Mouse (Mus musculus) limb, embryonic 11.5 days (tissue): Measurements from ENCODE around the gene Mat2a. TPM values are rescaled to one million over a fixed set of nuclear protein-coding genes. Genes with fewer than 3 reads are reported as not detected.

Source experiments
- ATAC-seq: fragments of 200-750 bp; cut with Nextera tagmentation; 2 replicates; pipeline ENCODE4 v1.8.0; 2017; ENCODE audit warnings: low read depth; ENCODE audit not compliant: insufficient number of reproducible peaks, low FRiP score, low TSS enrichment
- DNase-seq: peaks from one replicate; pipeline ENCODE4 v3.0.0-alpha.2; 2015; ENCODE audit warnings: low spot score
- H3K27ac ChIP-seq: fragments of 300-500 bp; sonication (generic); replicated peaks from 2 replicates; pipeline ENCODE4 v1.5.1; 2014; ENCODE audit warnings: low read depth, mild to moderate bottlenecking, low read length
- H3K27me3 ChIP-seq: fragments of 300-500 bp; sonication (generic); 2 replicates; pipeline ENCODE4 v1.6.1; 2014; ENCODE audit warnings: mild to moderate bottlenecking, low read length, mixed read lengths; ENCODE audit not compliant: control insufficient read depth, insufficient read depth
- H3K36me3 ChIP-seq: fragments of 300-500 bp; sonication (generic); 2 replicates; pipeline ENCODE4 v1.6.1; 2014; ENCODE audit warnings: mild to moderate bottlenecking, low read length, moderate library complexity, mixed read lengths; ENCODE audit not compliant: control insufficient read depth, insufficient read depth
- H3K4me1 ChIP-seq: fragments of 300-500 bp; sonication (generic); 2 replicates; pipeline ENCODE4 v1.6.1; 2014; ENCODE audit warnings: low read length, mixed read lengths; ENCODE audit not compliant: control insufficient read depth, insufficient read depth
- H3K4me2 ChIP-seq: fragments of 300-500 bp; sonication (generic); 2 replicates; pipeline ENCODE4 v1.6.1; 2014; ENCODE audit warnings: low read depth, mild to moderate bottlenecking, moderate library complexity; ENCODE audit not compliant: severe bottlenecking
- H3K4me3 ChIP-seq: fragments of 300-500 bp; sonication (generic); 2 replicates; pipeline ENCODE4 v1.5.1; 2014; ENCODE audit warnings: low read depth, low read length
- H3K9ac ChIP-seq: fragments of 300-500 bp; sonication (generic); 2 replicates; pipeline ENCODE4 v1.6.1; 2014; ENCODE audit warnings: mild to moderate bottlenecking, low read length
- H3K9me3 ChIP-seq: fragments of 300-500 bp; sonication (generic); 2 replicates; pipeline ENCODE4 v1.6.1; 2016; ENCODE audit warnings: low read length; ENCODE audit not compliant: control insufficient read depth
- WGBS: fragments of 180-500 bp; shearing (Covaris S2); extraction: QIAGEN DNeasy Blood & Tissue Kit; methylation state at CpG from one replicate; pipeline ENCODE4 v1.1.7; 2014; 5-methylcytosine and 5-hydroxymethylcytosine counted together
- polyA plus RNA-seq: library from polyadenylated mRNA; unstranded; fragments of >200 nt; fragmentation: Nextera tagmentation; extraction: Ambion mirVana; gene quantifications from 2 replicates; pipeline ENCODE4 v1.2.1, GENCODE M21; 2014

Mat2a gene
- polyA plus RNA-seq, 1 experiment from 2014 or later, result 490 TPM

GRCm38 (mm10) chr6:72415964-72416772 is 23.2 kb downstream of the Mat2a start:
- Histone ChIP-seq H3K27ac (no peak overlapping the region), H3K4me1 (peaks cover 4% of the 10 kb centered on the region; the same call in 1 of the 2 replicates), H3K4me2 (no peak overlapping the region), H3K9ac (no peak overlapping the region; the same call in 1 of the 2 replicates), H3K4me3 (no peak overlapping the region), H3K27me3 (no peaks in the 10 kb centered on the region), H3K9me3 (no peaks in the 10 kb centered on the region), H3K36me3 (peaks cover 10% of the 10 kb centered on the region; the same call in 1 of the 2 replicates)
- WGBS, result 87% methylated on average over 7 of the region's 7 CpGs
- DNase-seq (no peak), ATAC-seq (no peak)

GRCm38 (mm10) chr6:72415181-72415580 is 24.2 kb downstream of the Mat2a start:
- ATAC-seq, result no peak
- H3K4me1 ChIP-seq, result peaks cover 4% of the 10 kb centered on the region; the same call in 1 of the 2 replicates
- no peaks in the 10 kb centered on the region for H3K9me3 ChIP-seq
- H3K4me2 ChIP-seq, result peak overlapping the region; percentile 79
- DNase-seq, result no peak
- H3K9ac ChIP-seq, result peak overlapping the region; percentile 82; the same call in 1 of the 2 replicates
- H3K4me3 ChIP-seq, result peak overlapping the region; percentile 80
- no peak overlapping the region for H3K27ac ChIP-seq
- 82% methylated on average over 5 of the region's 5 CpGs for WGBS
- H3K27me3 ChIP-seq, result no peaks in the 10 kb centered on the region
- H3K36me3 ChIP-seq, result peaks cover 8% of the 10 kb centered on the region; the same call in 1 of the 2 replicates

GRCm38 (mm10) chr6:72414076-72414756 is 25.1 kb downstream of the Mat2a start, which contains the start of gene Ggcx:
TSS of gene Ggcx (plus strand) at chr6:72414308.
- Histone ChIP-seq H3K27me3 (no peaks in the 10 kb centered on the region), H3K9me3 (no peaks in the 10 kb centered on the region), H3K4me2 (peak within 1 kb of the TSS; percentile 79), H3K4me1 (peaks cover 4% of the 10 kb centered on the region; the same call in 1 of the 2 replicates), H3K36me3 (peaks cover 8% of the 10 kb centered on the region; the same call in 1 of the 2 replicates), H3K9ac (peak within 1 kb of the TSS; percentile 82), H3K4me3 (peak within 1 kb of the TSS; percentile 80), H3K27ac (no peak within 1 kb of the TSS)
- 2% methylated on average over 33 of the region's 33 CpGs for WGBS
- peak; percentile 97 for ATAC-seq
- peak; percentile 96 for DNase-seq

DNA sequence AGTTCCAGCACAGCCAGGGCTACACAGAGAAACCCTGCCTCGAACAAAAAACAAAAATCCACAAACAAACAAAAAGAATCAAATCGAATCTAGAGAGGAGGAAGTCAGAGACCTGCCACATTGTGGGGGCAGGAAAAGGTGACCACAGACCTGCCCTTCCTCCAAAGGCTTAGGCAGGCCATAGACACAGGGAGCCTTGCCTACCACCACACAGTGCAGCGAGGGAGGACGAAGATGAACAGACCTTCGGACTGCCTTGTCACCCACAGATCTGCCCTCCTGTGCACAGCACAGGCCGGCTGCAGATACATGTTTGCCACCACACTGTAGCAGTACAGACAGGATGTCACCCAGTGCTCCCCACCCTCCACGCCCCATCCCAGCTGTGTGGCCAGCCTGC is 28.8 kb downstream of the Mat2a start:
- Histone ChIP-seq H3K27ac (no peak overlapping the region), H3K9ac (no peak overlapping the region), H3K4me1 (peaks cover 4% of the 10 kb centered on the region; the same call in 1 of the 2 replicates), H3K4me3 (no peak overlapping the region), H3K9me3 (no peaks in the 10 kb centered on the region), H3K27me3 (no peaks in the 10 kb centered on the region), H3K4me2 (no peak overlapping the region), H3K36me3 (no peaks in the 10 kb centered on the region)
- DNase-seq, result no peak
- ATAC-seq, result no peak
- 85% methylated on average over 7 of the region's 7 CpGs for WGBS

- H3K4me3 ChIP-seq, result no peak overlapping the region
- WGBS, result 31% methylated on average over 1 of the region's 1 CpGs
- H3K9ac ChIP-seq, result no peak overlapping the region
- no peak overlapping the region for H3K4me2 ChIP-seq
- H3K36me3 ChIP-seq, result no peaks in the 10 kb centered on the region
- peaks cover under 1% of the 10 kb centered on the region; the same call in 1 of the 2 replicates for H3K4me1 ChIP-seq
- H3K27me3 ChIP-seq, result no peaks in the 10 kb centered on the region
- ATAC-seq (no peak), DNase-seq (no peak)
- H3K9me3 ChIP-seq, result no peaks in the 10 kb centered on the region
- no peak overlapping the region for H3K27ac ChIP-seq
Observed at GRCm38 (mm10) chr6:72410003-72410402, 29.4 kb downstream of the Mat2a start.

- 21% methylated on average over 3 of the region's 3 CpGs for WGBS
- no peaks in the 10 kb centered on the region for H3K36me3 ChIP-seq
- H3K4me2 ChIP-seq, result no peak overlapping the region
- no peak overlapping the region for H3K27ac ChIP-seq
- H3K4me3 ChIP-seq, result no peak overlapping the region
- H3K4me1 ChIP-seq, result no peaks in the 10 kb centered on the region
- ATAC-seq (no peak), DNase-seq (peak; percentile 83)
- H3K9ac ChIP-seq, result no peak overlapping the region
- H3K27me3 ChIP-seq, result no peaks in the 10 kb centered on the region
- H3K9me3 ChIP-seq, result no peaks in the 10 kb centered on the region
Observed at GRCm38 (mm10) chr6:72409567-72409966, 29.8 kb downstream of the Mat2a start.

DNA sequence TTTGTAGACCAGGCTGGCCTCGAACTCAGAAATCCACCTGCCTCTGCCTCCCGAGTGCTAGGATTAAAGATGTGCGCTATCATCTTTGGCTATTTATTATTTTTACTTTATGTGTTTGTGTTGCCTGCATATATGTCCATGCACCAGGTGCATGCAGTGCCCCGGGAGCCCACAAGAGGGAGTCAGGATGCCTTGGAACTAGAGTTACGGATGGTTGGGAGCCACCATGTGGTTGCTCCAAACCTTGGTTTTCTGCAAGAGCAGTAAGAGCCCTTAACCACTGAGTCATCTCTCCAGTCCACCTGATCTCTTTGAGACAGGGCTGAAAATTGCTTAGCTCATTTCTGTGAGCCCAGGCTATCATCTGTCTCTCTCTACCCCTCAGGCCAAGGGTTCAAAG is 32.2 kb downstream of the Mat2a start:
- Histone ChIP-seq H3K36me3 (no peaks in the 10 kb centered on the region), H3K4me3 (no peak overlapping the region), H3K27ac (no peak overlapping the region), H3K4me2 (no peak overlapping the region), H3K9ac (no peak overlapping the region), H3K4me1 (no peaks in the 10 kb centered on the region), H3K27me3 (no peaks in the 10 kb centered on the region), H3K9me3 (no peaks in the 10 kb centered on the region)
- DNase-seq, result peak; percentile 97
- ATAC-seq, result peak; percentile 44; the same call in 1 of the 2 replicates
- WGBS, result 2% methylated on average over 5 of the region's 5 CpGs

- Histone ChIP-seq H3K36me3 (no peaks in the 10 kb centered on the region), H3K9me3 (no peaks in the 10 kb centered on the region), H3K4me2 (no peak overlapping the region), H3K27me3 (no peaks in the 10 kb centered on the region), H3K9ac (no peak overlapping the region), H3K27ac (no peak overlapping the region), H3K4me3 (no peak overlapping the region), H3K4me1 (no peaks in the 10 kb centered on the region)
- ATAC-seq (no peak), DNase-seq (no peak)
- 77% methylated on average over 7 of the region's 7 CpGs for whole genome bisulfite sequencing
Observed at GRCm38 (mm10) chr6:72405356-72405755, 34.0 kb downstream of the Mat2a start.
